Mouse (Mus musculus) monocyte, adult 2 months (primary cell): ENCODE data around the gene Lyst.
"Not testable (repeated sequence)": the region's sequence is repeated elsewhere in the genome, so short reads cannot be mapped to it uniquely, and the experiment has no call there.

Experiments used
- DNase-seq, 2 experiments: peaks; one replicate each; pipeline ENCODE4 v3.0.0; 2022; ENCODE audit warnings: low spot score in 2 of 2, low read depth in 1 of 2

Lyst gene

GRCm38 (mm10) chr13:13778837-13779458 is 188.8 kb downstream of the Lyst start:
- DNase-seq, result no peak

GRCm38 (mm10) chr13:13780271-13780670 is 190.1 kb downstream of the Lyst start:
- no peak for DNase-seq

- DNase-seq, result no peak
Measured at GRCm38 (mm10) chr13:13781026-13781425, 190.8 kb downstream of the Lyst start.

- DNase-seq, result no peak
Measured at GRCm38 (mm10) chr13:13783296-13783695, 193.1 kb downstream of the Lyst start.

GRCm38 (mm10) chr13:13783894-13784419 is 193.8 kb downstream of the Lyst start, which contains the start of gene Gng4:
TSS of gene Gng4 (plus strand) at chr13:13784059.
- peak; percentile 8 to 30 for DNase-seq

GRCm38 (mm10) chr13:13784420-13784936 is 194.3 kb downstream of the Lyst start:
- DNase-seq, result no peak

GRCm38 (mm10) chr13:13784981-13785783 is 195.0 kb downstream of the Lyst start:
- DNase-seq, result no peak

GRCm38 (mm10) chr13:13786971-13787370 is 196.8 kb downstream of the Lyst start:
- DNase-seq, result no peak

GRCm38 (mm10) chr13:13788070-13788469 is 197.9 kb downstream of the Lyst start:
- no peak for DNase-seq

GRCm38 (mm10) chr13:13791981-13792380 is 201.8 kb downstream of the Lyst start:
- no peak for DNase-seq

GRCm38 (mm10) chr13:13795166-13795832 is 205.1 kb downstream of the Lyst start:
- no peak for DNase-seq

- no peak for DNase-seq
Measured at GRCm38 (mm10) chr13:13796082-13796481, 205.9 kb downstream of the Lyst start.

GRCm38 (mm10) chr13:13797816-13798215 is 207.6 kb downstream of the Lyst start:
- not testable (repeated sequence) for DNase-seq

GRCm38 (mm10) chr13:13798775-13799174 is 208.6 kb downstream of the Lyst start:
- DNase-seq, result no peak

- no peak for DNase-seq
Measured at GRCm38 (mm10) chr13:13808337-13809132, 218.3 kb downstream of the Lyst start.

GRCm38 (mm10) chr13:13810885-13811284 is 220.7 kb downstream of the Lyst start:
- no peak for DNase-seq

GRCm38 (mm10) chr13:13818696-13819095 is 228.5 kb downstream of the Lyst start:
- no peak for DNase-seq

- no peak for DNase-seq
Measured at GRCm38 (mm10) chr13:13820234-13821123, 230.3 kb downstream of the Lyst start.

- DNase-seq, result no peak
Measured at GRCm38 (mm10) chr13:13824946-13825345, 234.7 kb downstream of the Lyst start.

- no peak for DNase-seq
Measured at GRCm38 (mm10) chr13:13826533-13826932, 236.3 kb downstream of the Lyst start.
